Mouse (Mus musculus) MN1 (cell line): ENCODE results near the gene Elmo1.

ENCODE experiments used
- DNase-seq: peaks from one replicate; pipeline ENCODE4 v3.0.0-alpha.2; 2016; ENCODE audit warnings: low spot score

The Elmo1 gene

GRCm38 (mm10) chr13:20207950-20208642 is 117.7 kb downstream of the Elmo1 start:
- DNase-seq = no peak

GRCm38 (mm10) chr13:20208867-20209266 is 118.5 kb downstream of the Elmo1 start:
- DNase-seq = no peak

- DNase-seq = no peak
These were observed 121.4 kb downstream of the Elmo1 start for GRCm38 (mm10) chr13:20211780-20212179.

GRCm38 (mm10) chr13:20212665-20213064 is 122.3 kb downstream of the Elmo1 start:
- no peak for DNase-seq

GRCm38 (mm10) chr13:20213861-20214260 is 123.5 kb downstream of the Elmo1 start:
- DNase-seq = no peak

GRCm38 (mm10) chr13:20217453-20218090 is 127.2 kb downstream of the Elmo1 start:
- no peak for DNase-seq

- no peak for DNase-seq
These were observed 127.7 kb downstream of the Elmo1 start for GRCm38 (mm10) chr13:20218126-20218525.

- no peak for DNase-seq
These were observed 130.0 kb downstream of the Elmo1 start for GRCm38 (mm10) chr13:20220414-20220813.

GRCm38 (mm10) chr13:20227923-20228705 is 137.7 kb downstream of the Elmo1 start:
- DNase-seq = no peak

GRCm38 (mm10) chr13:20231837-20232728 is 141.7 kb downstream of the Elmo1 start:
- no peak for DNase-seq

- no peak for DNase-seq
These were observed 143.3 kb downstream of the Elmo1 start for GRCm38 (mm10) chr13:20233707-20234106.

GRCm38 (mm10) chr13:20237615-20238014 is 147.2 kb downstream of the Elmo1 start:
- no peak for DNase-seq

GRCm38 (mm10) chr13:20238146-20238545 is 147.8 kb downstream of the Elmo1 start:
- DNase-seq = no peak

- no peak for DNase-seq
These were observed 148.3 kb downstream of the Elmo1 start for GRCm38 (mm10) chr13:20238743-20239142.

GRCm38 (mm10) chr13:20250069-20250668 is 159.8 kb downstream of the Elmo1 start:
- DNase-seq = no peak

GRCm38 (mm10) chr13:20254911-20255310 is 164.5 kb downstream of the Elmo1 start:
- no peak for DNase-seq

GRCm38 (mm10) chr13:20255380-20255779 is 165.0 kb downstream of the Elmo1 start:
- no peak for DNase-seq

GRCm38 (mm10) chr13:20256613-20257012 is 166.2 kb downstream of the Elmo1 start:
- DNase-seq = no peak

GRCm38 (mm10) chr13:20257562-20258525 is 167.4 kb downstream of the Elmo1 start:
- DNase-seq = no peak

GRCm38 (mm10) chr13:20263173-20263572 is 172.8 kb downstream of the Elmo1 start:
- no peak for DNase-seq
